Mouse (Mus musculus) small intestine, adult 2 months (tissue): ENCODE data around the gene Mllt11. TPM values are rescaled to one million over a fixed set of nuclear protein-coding genes. Genes with fewer than 3 reads are reported as not detected.

Source experiments
- H3K27ac ChIP-seq: fragments of 200-500 bp; 2 replicates; pipeline ENCODE4 v1.5.1; 2012; ENCODE audit warnings: low read depth, low read length, control low read depth, inconsistent platforms; ENCODE audit not compliant: insufficient read depth
- H3K27me3 ChIP-seq: fragments of 200-500 bp; 2 replicates; pipeline ENCODE4 v1.6.1; 2012; ENCODE audit warnings: mild to moderate bottlenecking, moderate library complexity, low read length, inconsistent platforms; ENCODE audit not compliant: control insufficient read depth, insufficient read depth
- H3K36me3 ChIP-seq: fragments of 200-500 bp; 2 replicates; pipeline ENCODE4 v1.6.1; 2012; ENCODE audit warnings: mild to moderate bottlenecking, low read length, control low read depth, inconsistent platforms; ENCODE audit not compliant: control insufficient read depth, insufficient read depth
- H3K4me1 ChIP-seq: fragments of 200-500 bp; 2 replicates; pipeline ENCODE4 v1.6.1; 2012; ENCODE audit warnings: low read length, inconsistent platforms, mixed read lengths; ENCODE audit not compliant: control insufficient read depth, insufficient read depth, insufficient read length
- H3K4me3 ChIP-seq: fragments of 200-500 bp; 2 replicates; pipeline ENCODE4 v1.5.1; 2012; ENCODE audit warnings: low read depth, mild to moderate bottlenecking, control low read depth, inconsistent platforms, low read length, moderate library complexity
- CTCF ChIP-seq: fragments of 200-500 bp; IDR thresholded peaks from 2 replicates; pipeline ENCODE4 v1.5.1; 2012; ENCODE audit warnings: low read depth, mild to moderate bottlenecking, control low read depth, inconsistent platforms, low read length, moderate library complexity, mixed read lengths; ENCODE audit not compliant: insufficient replicate concordance, insufficient read length; ENCODE audit errors: extremely low read depth
- POLR2A ChIP-seq: fragments of 200-500 bp; IDR thresholded peaks from 2 replicates; pipeline ENCODE4 v1.6.1; 2012; ENCODE audit warnings: low read depth, mild to moderate bottlenecking, control low read depth, inconsistent platforms, low read length, moderate library complexity
- WGBS: fragments of 180-500 bp; shearing (Covaris S2); methylation state at CpG from one replicate; pipeline ENCODE4 v1.1.7; 2018; 5-methylcytosine and 5-hydroxymethylcytosine counted together
- polyA plus RNA-seq: library from polyadenylated mRNA; depleted of rRNA; stranded (reverse); fragments of >200 nt; gene quantifications from 2 replicates; pipeline ENCODE4 v1.2.3, GENCODE M21; 2012

The Mllt11 gene
- polyA plus RNA-seq, 1 experiment: 13.1 TPM

DNA sequence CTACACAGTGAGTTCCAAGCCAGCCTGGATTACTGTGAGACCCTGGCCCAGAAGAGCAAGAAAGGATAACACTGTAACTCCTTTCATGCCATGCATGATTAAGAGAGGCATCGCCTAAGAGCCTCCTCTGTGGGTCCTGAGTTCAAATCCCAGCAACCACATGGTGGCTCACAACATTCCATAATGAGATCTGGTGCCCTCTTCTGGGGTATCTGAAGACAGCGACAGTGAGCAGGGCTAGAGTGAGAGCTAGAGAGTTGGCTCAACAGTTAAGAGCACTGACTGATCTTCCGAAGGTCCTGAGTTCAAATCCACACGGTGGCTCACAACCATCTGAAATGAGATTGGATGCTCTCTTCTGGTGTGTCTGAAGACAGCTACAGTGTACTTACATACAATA, 42.5 kb upstream of the Mllt11 start:
- H3K27me3 ChIP-seq: no peaks in the 10 kb centered on the region
- H3K4me3 ChIP-seq: no peak overlapping the region
- H3K27ac ChIP-seq: no peak overlapping the region
- peaks cover 3% of the 10 kb centered on the region; the same call in 1 of the 2 replicates for H3K4me1 ChIP-seq
- TF ChIP-seq CTCF (no peak), POLR2A (no peak)
- over 99% methylated on average over 4 of the region's 4 CpGs for WGBS
- H3K36me3 ChIP-seq: no peaks in the 10 kb centered on the region

DNA sequence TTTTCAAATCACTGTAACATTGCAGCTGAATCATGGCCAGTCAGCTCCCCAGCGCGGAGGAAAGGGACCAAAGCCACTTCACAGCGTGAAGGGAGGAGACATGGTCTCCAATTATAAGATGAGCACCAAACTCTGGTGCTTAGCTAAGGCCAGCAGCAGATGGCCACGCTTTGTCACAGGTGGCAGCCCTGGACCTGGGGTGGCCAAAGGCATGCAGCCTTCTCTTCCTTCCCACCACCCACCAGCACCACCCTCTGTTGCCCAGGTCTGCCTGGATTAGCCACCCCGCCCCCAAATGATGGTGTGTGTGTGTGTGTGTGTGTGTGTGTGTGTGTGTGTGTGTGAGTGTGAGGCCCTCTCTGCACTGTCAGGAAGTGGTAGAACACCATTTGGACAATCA, 41.5 kb upstream of the Mllt11 start:
- no peaks in the 10 kb centered on the region for H3K27me3 ChIP-seq
- H3K4me1 ChIP-seq: peaks cover 3% of the 10 kb centered on the region; the same call in 1 of the 2 replicates
- H3K36me3 ChIP-seq: no peaks in the 10 kb centered on the region
- 98% methylated on average over 5 of the region's 5 CpGs for WGBS
- no peak overlapping the region for H3K27ac ChIP-seq
- no peak overlapping the region for H3K4me3 ChIP-seq
- no peak for TF ChIP-seq POLR2A
- no peak for TF ChIP-seq CTCF

DNA sequence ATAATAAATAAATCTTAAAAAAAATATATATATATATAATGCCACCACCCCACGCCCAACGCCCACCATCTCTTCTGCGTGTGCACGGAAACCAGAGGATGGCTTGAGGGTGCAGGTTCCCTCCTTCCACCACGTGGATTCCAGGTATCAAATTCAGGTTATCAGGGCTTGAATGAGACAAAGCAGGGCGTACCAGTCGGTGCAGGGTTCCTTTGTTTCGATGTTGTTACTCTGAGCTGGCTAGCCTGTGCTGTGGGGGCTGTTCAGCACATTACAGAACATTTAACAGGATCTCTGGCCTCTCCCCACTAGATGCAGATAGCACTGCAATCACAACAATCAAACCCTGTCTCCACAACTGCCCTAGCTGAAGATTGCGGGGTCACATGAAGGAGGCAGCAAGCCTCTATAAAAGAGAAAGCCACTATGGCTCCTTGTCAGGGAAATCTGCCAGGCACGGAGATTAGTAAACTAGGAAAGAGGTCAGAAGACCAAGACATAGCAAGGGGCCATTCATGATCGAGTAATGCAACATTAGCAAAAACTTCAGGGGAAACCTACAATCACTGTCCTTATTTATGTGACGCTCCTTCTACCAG, 38.9 kb upstream of the Mllt11 start:
- H3K36me3 ChIP-seq: 0 out of 2 replicates have a peak, but pooled peaks cover 3% of the 10 kb centered on the region
- WGBS: 82% methylated on average over 12 of the region's 12 CpGs
- no peak overlapping the region for H3K27ac ChIP-seq
- peaks cover 3% of the 10 kb centered on the region; the same call in 1 of the 2 replicates for H3K4me1 ChIP-seq
- TF ChIP-seq CTCF (no peak), POLR2A (no peak)
- H3K4me3 ChIP-seq: no peak overlapping the region
- no peaks in the 10 kb centered on the region for H3K27me3 ChIP-seq

DNA sequence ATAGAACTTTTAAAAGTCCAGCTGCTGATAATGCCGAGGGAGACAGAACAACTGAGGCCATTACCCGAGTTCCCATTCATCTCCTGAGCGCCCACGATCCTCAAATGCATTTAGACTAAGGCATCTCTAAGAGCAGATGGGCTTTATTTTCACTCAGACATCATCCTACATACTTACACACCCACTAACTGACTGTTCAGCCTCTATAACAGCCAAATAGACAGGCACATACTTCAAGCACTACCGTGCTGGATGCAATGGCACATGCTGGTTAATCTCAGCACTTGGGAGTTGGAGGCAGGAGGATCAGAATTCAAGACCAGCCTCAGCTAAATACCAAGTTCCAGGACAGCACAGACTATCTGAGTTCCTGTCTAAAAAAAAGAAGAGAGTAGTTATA, 37.8 kb upstream of the Mllt11 start:
- Histone ChIP-seq H3K4me1 (peaks cover 3% of the 10 kb centered on the region; the same call in 1 of the 2 replicates), H3K36me3 (0 out of 2 replicates have a peak, but pooled peaks cover 3% of the 10 kb centered on the region), H3K4me3 (no peak overlapping the region), H3K27ac (no peak overlapping the region), H3K27me3 (no peaks in the 10 kb centered on the region)
- WGBS: 90% methylated on average over 5 of the region's 5 CpGs
- TF ChIP-seq POLR2A: no peak

DNA sequence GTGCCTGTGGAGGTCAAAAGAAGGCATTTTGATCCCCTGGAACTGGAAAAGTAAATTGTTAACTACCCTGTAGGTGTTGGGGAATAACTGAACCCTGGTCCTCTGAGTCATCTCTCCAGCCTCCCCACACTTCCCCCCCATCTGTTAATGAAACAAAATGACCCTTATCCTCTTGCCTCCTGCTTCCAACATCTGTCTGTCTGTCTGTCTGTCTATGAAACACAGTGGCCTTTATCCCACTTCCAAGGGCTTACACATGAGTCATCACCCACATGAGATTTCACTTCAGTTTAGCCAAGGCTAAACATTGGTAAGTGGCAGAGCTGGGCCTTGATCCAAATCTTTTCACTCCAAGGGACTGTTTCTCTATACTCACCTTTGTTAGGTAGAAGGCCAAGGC, 35.9 kb upstream of the Mllt11 start:
- TF ChIP-seq POLR2A (no peak), CTCF (no peak)
- Histone ChIP-seq H3K27ac (no peak overlapping the region), H3K4me3 (no peak overlapping the region), H3K4me1 (peaks cover 5% of the 10 kb centered on the region), H3K36me3 (peaks cover 6% of the 10 kb centered on the region), H3K27me3 (no peaks in the 10 kb centered on the region)

DNA sequence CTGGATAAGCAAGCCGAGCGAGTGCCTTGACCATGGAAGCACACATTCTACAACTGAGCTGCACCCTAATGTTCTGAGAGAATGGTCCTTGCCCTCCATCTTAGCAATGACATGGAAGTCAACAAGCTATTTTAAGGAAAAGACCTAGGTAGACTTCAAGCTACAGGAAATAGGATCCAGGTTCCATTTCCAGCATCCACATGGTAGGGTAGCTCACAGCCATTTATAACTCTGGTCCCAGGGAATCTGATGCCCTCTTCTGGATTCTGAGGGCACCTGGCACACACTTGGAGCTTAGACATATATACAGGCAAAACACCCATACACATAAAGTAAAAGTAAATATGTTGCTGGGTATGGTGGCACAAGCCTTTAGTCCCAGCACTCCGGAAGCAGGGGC, 34.1 kb upstream of the Mllt11 start:
- H3K27me3 ChIP-seq: no peaks in the 10 kb centered on the region
- no peak overlapping the region for H3K27ac ChIP-seq
- H3K4me3 ChIP-seq: no peak overlapping the region
- WGBS: 97% methylated on average over 3 of the region's 3 CpGs
- peaks cover 13% of the 10 kb centered on the region for H3K36me3 ChIP-seq
- peaks cover 5% of the 10 kb centered on the region for H3K4me1 ChIP-seq
- no peak for TF ChIP-seq POLR2A
- no peak for TF ChIP-seq CTCF

DNA sequence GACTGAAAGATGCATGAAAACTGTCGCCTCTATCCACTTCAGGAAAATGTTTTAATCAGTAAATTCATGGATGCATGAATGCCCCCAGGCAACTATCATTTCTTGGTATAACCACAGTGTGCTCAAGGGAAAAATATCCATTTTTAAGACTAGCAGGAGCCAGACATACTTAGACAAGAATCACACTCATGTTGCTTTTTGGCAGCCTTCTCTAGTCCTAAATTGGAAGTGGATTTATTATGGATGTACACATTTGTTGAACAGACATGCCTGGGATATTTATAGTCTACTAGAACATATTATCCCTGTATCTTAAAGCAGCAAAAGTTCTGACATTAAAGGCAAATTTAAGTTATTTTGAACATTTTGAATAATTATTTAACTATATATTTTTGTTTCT, 32.8 kb upstream of the Mllt11 start:
- H3K36me3 ChIP-seq: peaks cover 18% of the 10 kb centered on the region
- TF ChIP-seq POLR2A: no peak
- TF ChIP-seq CTCF: no peak
- no peaks in the 10 kb centered on the region for H3K27me3 ChIP-seq
- 77% methylated on average over 1 of the region's 1 CpGs for WGBS
- H3K27ac ChIP-seq: no peak overlapping the region
- H3K4me3 ChIP-seq: no peak overlapping the region
- H3K4me1 ChIP-seq: peaks cover 5% of the 10 kb centered on the region
